Mouse (Mus musculus) kidney, adult 2 months (tissue): Measurements from ENCODE around the gene Atp8a1. TPM values are rescaled to one million over a fixed set of nuclear protein-coding genes. Genes with fewer than 3 reads are reported as not detected.

Experiments
- DNase-seq: peaks from one replicate; pipeline ENCODE4 v3.0.0; 2021
- H3K27ac ChIP-seq: fragments of 200-500 bp; 2 replicates; pipeline ENCODE4 v1.5.1; 2012; ENCODE audit warnings: low read depth, low read length, control low read depth, inconsistent platforms; ENCODE audit not compliant: insufficient read depth
- H3K27me3 ChIP-seq: fragments of 200-500 bp; replicated peaks from 2 replicates; pipeline ENCODE4 v1.6.1; 2012; ENCODE audit warnings: mild to moderate bottlenecking, moderate library complexity, low read length, inconsistent platforms; ENCODE audit not compliant: control insufficient read depth, insufficient read depth
- H3K36me3 ChIP-seq: fragments of 200-500 bp; 2 replicates; pipeline ENCODE4 v1.6.1; 2012; ENCODE audit warnings: mild to moderate bottlenecking, moderate library complexity, low read length, inconsistent platforms; ENCODE audit not compliant: control insufficient read depth, insufficient read depth
- H3K4me1 ChIP-seq: fragments of 200-500 bp; 2 replicates; pipeline ENCODE4 v1.6.1; 2011; ENCODE audit warnings: low read length; ENCODE audit not compliant: control insufficient read depth, insufficient read depth
- H3K4me3 ChIP-seq: fragments of 200-500 bp; 2 replicates; pipeline ENCODE4 v1.5.1; 2011; ENCODE audit warnings: mild to moderate bottlenecking, low read depth, low read length, control low read depth; ENCODE audit not compliant: insufficient read depth
- CTCF ChIP-seq: fragments of 200-500 bp; conservative IDR thresholded peaks from 2 replicates; pipeline ENCODE4 v1.5.1; 2011; ENCODE audit warnings: low read depth, mild to moderate bottlenecking, control low read depth, low read length, moderate library complexity, mixed read lengths; ENCODE audit not compliant: insufficient read depth, insufficient read length
- POLR2A ChIP-seq: fragments of 200-500 bp; IDR thresholded peaks from one replicate; pipeline ENCODE4 v1.6.1; 2011; ENCODE audit warnings: low read depth, low read length, control low read depth
- WGBS: fragments of 180-500 bp; shearing (Covaris S2); methylation state at CpG from one replicate; pipeline ENCODE4 v1.1.7; 2018; 5-methylcytosine and 5-hydroxymethylcytosine counted together
- polyA plus RNA-seq: library from polyadenylated mRNA; depleted of rRNA; stranded (reverse); fragments of >200 nt; gene quantifications from 2 replicates; pipeline ENCODE4 v1.2.3, GENCODE M21; 2012

Gene Atp8a1
- polyA plus RNA-seq, 1 experiment = 5.1 TPM

DNA sequence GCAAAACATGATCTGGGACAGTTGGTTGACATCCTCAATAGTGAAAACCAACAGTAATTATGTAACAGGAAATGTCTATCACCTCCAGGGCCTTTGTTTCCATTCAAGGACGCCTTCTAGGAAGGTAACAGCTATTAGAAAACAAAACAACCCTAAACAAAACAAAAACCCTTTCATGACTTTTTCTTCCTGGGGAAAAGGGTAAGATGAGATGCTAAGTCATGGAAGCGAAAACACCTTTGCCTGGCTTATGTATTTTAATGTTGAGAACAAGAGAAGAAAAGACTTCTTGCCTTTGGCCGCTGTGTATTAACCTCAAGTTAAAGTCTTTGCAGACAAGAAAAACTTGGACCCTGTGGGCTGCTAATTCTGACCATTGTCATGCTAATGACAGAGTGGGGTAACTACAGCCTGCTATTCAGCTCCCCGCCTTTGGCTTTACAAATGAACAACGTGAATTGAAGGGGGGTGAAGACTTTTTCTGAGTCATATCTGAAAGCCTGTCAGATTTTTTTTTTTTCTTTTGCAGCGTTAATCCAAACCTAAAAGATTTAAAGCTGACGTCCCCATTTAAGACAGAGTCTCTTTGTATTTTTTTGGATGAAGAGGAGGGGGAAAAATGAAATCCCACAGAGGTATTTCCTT lies 214.0 kb downstream of the Atp8a1 start:
- 63% methylated on average over 7 of the region's 7 CpGs for WGBS
- H3K4me3 ChIP-seq = no peak overlapping the region
- TF ChIP-seq POLR2A (no peak), CTCF (no peak)

DNA sequence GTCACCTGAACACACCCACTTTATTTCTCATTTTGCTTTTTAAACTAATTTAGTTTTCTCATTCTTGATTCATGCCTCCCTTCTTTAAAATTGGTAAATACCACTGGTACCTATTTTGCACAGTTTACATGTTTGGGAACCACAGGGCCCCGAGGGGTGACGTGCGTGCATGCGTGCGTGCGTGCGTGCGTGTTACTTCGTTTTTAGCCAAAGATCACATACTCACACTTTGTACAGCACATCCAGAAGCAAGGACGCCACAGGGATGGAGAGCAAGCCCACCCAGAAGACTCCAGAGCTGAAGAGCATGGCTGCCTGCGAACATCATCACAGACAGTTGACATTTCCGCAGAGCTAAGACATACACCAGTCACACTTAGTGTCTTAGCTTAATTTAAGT lies 216.0 kb downstream of the Atp8a1 start:
- no peaks in the 10 kb centered on the region for H3K27me3 ChIP-seq
- H3K4me1 ChIP-seq = no peaks in the 10 kb centered on the region
- 96% methylated on average over 12 of the region's 12 CpGs for WGBS
- no peak overlapping the region for H3K4me3 ChIP-seq
- DNase-seq = no peak
- no peaks in the 10 kb centered on the region for H3K36me3 ChIP-seq
- no peak for TF ChIP-seq CTCF
- no peak for TF ChIP-seq POLR2A
- no peak overlapping the region for H3K27ac ChIP-seq

More for the DNA sequence above, 214.0 kb downstream of the Atp8a1 start:
- H3K4me1 ChIP-seq = no peaks in the 10 kb centered on the region
- H3K36me3 ChIP-seq = no peaks in the 10 kb centered on the region
- no peak for DNase-seq
- no peaks in the 10 kb centered on the region for H3K27me3 ChIP-seq
- no peak overlapping the region for H3K27ac ChIP-seq

DNA sequence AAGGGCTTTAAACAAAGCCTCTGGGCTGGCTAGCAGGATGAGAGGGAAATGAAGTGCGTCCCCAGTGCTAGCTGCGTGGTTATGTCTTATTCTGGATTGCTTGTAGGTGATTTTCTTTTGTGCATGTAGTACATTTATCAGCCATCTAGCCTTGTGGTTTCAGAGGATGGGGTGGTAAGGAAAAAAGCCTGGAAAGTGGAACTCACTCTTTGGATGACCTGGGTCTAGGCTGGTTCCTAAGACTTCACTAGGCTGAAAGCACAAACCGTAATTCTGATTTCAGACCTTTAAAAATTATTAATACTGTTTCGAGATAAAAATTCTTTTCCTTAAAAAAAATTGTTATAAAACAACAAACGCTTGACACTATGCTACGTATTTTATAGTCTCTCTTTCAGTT lies 217.4 kb downstream of the Atp8a1 start:
- no peaks in the 10 kb centered on the region for H3K4me1 ChIP-seq
- TF ChIP-seq CTCF = no peak
- TF ChIP-seq POLR2A = no peak
- 86% methylated on average over 6 of the region's 6 CpGs for WGBS

DNA sequence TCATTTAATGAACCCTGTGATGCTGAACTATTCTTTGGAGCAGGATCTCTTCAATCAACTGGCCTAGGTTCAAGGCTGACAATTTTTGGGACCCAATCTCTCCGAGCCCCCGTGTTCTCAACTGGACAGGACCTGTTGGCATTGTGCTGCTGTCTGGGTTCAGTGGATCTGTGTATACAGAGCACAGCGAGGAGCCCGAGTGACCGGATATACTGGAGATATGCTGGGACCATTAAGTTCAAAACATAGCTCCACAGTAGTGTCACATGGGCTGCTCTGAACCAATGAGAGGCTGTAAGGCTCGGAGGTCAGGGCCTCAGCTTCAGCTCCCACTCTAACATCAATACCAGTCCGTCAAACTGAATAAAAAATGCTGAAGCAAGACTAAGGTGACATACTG lies 217.8 kb downstream of the Atp8a1 start:
- Histone ChIP-seq H3K4me1 (no peaks in the 10 kb centered on the region), H3K4me3 (no peak overlapping the region), H3K27ac (no peak overlapping the region), H3K27me3 (no peaks in the 10 kb centered on the region), H3K36me3 (no peaks in the 10 kb centered on the region)
- TF ChIP-seq CTCF = no peak
- no peak for TF ChIP-seq POLR2A
- no peak for DNase-seq
- 66% methylated on average over 7 of the region's 7 CpGs for WGBS

More for the DNA sequence above, 217.4 kb downstream of the Atp8a1 start:
- no peak for DNase-seq
- Histone ChIP-seq H3K36me3 (no peaks in the 10 kb centered on the region), H3K27ac (no peak overlapping the region), H3K4me3 (no peak overlapping the region), H3K27me3 (no peaks in the 10 kb centered on the region)

DNA sequence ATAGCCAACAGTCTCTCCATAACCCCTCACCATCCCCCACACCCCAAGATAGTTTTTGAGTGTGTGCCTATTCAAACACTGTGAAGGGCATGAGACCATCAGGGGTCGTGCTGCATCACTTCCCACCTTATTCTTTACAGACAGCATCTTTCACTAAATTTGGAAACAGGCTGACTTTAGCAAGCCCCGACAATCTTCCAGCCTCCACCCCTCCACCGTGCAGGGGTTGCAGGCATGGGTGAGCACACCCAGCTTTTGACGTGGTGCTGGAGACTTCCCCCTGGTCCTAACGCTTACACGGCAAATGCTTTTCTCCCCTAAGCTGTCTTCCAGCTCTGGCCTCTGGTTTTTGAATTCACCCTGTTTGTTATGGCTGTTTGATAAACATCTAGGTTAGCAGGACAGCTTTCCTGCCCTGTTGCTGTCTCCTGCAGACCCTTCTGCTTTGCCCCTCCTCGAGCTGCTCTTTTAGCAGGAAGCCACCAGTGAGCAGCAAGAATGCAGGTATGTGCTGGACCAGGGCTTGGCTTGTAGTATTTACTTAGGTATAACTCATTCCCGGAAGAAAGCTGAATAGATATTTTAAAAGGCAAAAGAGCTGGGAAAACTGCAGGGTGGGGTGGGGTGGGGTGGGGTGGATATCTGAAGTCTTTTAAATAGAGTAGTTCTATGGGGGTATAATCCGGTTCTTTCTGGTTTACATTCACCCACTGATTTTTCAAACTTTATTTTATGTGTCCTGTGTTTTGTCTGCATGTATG lies 218.9 kb downstream of the Atp8a1 start:
- no peak for DNase-seq
- Histone ChIP-seq H3K4me1 (no peaks in the 10 kb centered on the region), H3K4me3 (no peak overlapping the region), H3K27ac (no peak overlapping the region), H3K36me3 (no peaks in the 10 kb centered on the region), H3K27me3 (no peaks in the 10 kb centered on the region)
- WGBS = 67% methylated on average over 9 of the region's 9 CpGs
- TF ChIP-seq CTCF (no peak), POLR2A (no peak)

DNA sequence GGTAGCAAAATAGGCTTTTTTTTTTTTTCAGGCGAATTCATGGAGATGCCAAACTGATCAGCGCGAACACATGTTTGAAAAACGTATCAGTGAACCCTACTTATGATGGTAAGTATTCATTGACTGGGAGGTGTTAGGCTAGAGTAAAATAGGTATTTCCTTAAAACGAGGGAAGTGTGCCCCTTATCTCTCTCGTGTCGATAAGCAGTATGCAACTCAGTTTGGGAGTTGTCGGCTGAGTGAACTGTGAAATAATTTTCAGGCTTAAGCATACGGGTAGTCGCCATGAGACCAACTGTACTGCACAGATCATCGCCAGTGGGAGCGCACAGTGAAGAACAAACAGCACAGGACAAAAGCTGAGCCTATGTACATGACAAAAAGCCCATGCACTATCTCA lies 226.0 kb downstream of the Atp8a1 start:
- Histone ChIP-seq H3K4me3 (no peak overlapping the region), H3K4me1 (no peaks in the 10 kb centered on the region), H3K36me3 (no peaks in the 10 kb centered on the region), H3K27me3 (no peaks in the 10 kb centered on the region; the same call in 1 of the 2 replicates), H3K27ac (no peak overlapping the region)
- TF ChIP-seq POLR2A = no peak
- no peak for TF ChIP-seq CTCF
- DNase-seq = no peak
- 92% methylated on average over 12 of the region's 12 CpGs for WGBS

DNA sequence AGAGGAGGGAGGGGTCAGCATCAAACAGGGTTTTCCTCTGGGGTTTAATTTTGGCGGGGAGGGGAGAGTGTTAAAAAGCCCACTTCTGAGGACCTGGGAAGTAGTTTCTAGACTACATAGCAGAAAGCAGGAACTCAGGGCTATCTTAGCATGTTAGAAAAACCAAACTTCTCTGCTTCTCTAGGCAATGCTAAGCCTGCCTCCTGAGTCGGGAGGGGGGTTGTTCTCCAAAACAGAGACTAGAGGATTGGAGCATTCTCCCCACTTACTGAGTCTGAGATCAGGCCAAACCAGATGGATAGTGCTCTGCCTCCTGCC lies 237.8 kb downstream of the Atp8a1 start:
- peaks cover 2% of the 10 kb centered on the region; the same call in 1 of the 2 replicates for H3K27me3 ChIP-seq
- no peaks in the 10 kb centered on the region for H3K4me1 ChIP-seq
- WGBS = 53% methylated on average over 2 of the region's 2 CpGs
- H3K27ac ChIP-seq = no peak overlapping the region
- H3K36me3 ChIP-seq = no peaks in the 10 kb centered on the region
- DNase-seq = no peak
- TF ChIP-seq CTCF = no peak
- no peak for TF ChIP-seq POLR2A
- no peak overlapping the region for H3K4me3 ChIP-seq
